ENCODE assay signal across 9 mouse cellular contexts in the genomic region with DNA sequence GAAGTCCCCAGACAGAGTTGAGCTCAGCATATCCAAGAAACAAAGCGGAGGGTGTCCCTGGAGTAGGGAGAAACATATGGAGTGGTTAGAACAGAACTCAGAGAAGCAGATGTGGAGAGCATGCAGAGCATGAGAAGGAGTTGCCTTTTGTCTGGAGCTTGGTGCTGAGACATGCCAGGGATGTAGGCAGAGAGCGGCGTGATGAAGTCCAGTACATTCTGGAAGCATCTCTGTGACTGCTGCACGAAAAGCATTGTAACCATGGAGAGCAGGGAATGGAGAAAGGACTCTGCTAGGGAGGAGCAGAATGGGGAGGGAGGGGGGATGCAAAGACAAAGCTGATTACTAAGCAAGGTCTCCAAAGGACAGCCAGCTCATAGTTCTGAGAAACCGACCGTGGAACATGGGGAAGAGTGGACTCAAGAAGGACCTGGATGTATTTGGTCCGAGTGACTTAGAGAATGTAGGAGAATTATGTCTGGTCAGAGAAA.
DNase-seq lines count a peak whose midpoint lies in the region; ATAC-seq and TF ChIP-seq lines count a peak whose summit lies in the region.
"Had no signal": no experiment of that assay in that cellular context is flagged by ENCODE, and none has a peak within 500 bp of the region (broad histone marks: within the 10 kb centered on the region; RNA-seq: fewer than 3 reads in every experiment).

No protein-coding gene starts in this region.

- no peak for TF ChIP-seq EP300 in liver, postnatal 0 days (IDR thresholded peaks at IDR 0.05; ENCODE audit: low read depth)

- peak; percentile 65 for ATAC-seq in hindbrain, embryonic 16.5 days
- ATAC-seq in limb, embryonic 14.5 days (ENCODE audit: low FRiP score, low read depth) = no peak; the same call in 1 of the 2 replicates
- ATAC-seq in stomach, embryonic 16.5 days (ENCODE audit: insufficient read depth, low FRiP score) = peak; percentile 40; the same call in 1 of the 2 replicates
- no peak for ATAC-seq in liver, postnatal 0 days

- no peak for TF ChIP-seq POLR2A in limb, embryonic 14.5 days (IDR thresholded peaks at IDR 0.05; ENCODE audit: borderline replicate concordance, extremely low read depth, insufficient read depth, insufficient read length)

- DNase-seq in retina, postnatal 1 day = peak; percentile 5
- DNase-seq in retina, embryonic 14.5 days (ENCODE audit: low spot score) = no peak
- DNase-seq in limb, embryonic 14.5 days (ENCODE audit: low spot score) = no peak
- DNase-seq in kidney, adult 8-10 months = no peak
- no peak for DNase-seq in liver, postnatal 0 days
- no peak for DNase-seq in urinary bladder, adult 2 months (ENCODE audit: low spot score)

- H3K9ac ChIP-seq in hindbrain, embryonic 16.5 days (ENCODE audit: low read depth, low read length) = no peak overlapping the region
- no peak overlapping the region for H3K9ac ChIP-seq in limb, embryonic 14.5 days (ENCODE audit: low read depth, low read length, severe bottlenecking)
- no peak overlapping the region for H3K9ac ChIP-seq in stomach, embryonic 16.5 days (ENCODE audit: low read length)
- no peak overlapping the region for H3K9ac ChIP-seq in liver, postnatal 0 days (replicated peaks)

- no peak for TF ChIP-seq CTCF in liver, postnatal 0 days (IDR thresholded peaks at IDR 0.05; ENCODE audit: low read depth)

- H3K9me3 ChIP-seq in hindbrain, embryonic 16.5 days (ENCODE audit: control insufficient read depth, low read length) = no peaks in the 10 kb centered on the region
- no peaks in the 10 kb centered on the region for H3K9me3 ChIP-seq in limb, embryonic 14.5 days (ENCODE audit: control insufficient read depth, low read length)
- no peaks in the 10 kb centered on the region for H3K9me3 ChIP-seq in stomach, embryonic 16.5 days (replicated peaks; ENCODE audit: control insufficient read depth, low read length)
- H3K9me3 ChIP-seq in liver, postnatal 0 days (ENCODE audit: low read length) = no peaks in the 10 kb centered on the region

- peaks cover 8% of the 10 kb centered on the region for H3K4me1 ChIP-seq in hindbrain, embryonic 16.5 days (ENCODE audit: control insufficient read depth, insufficient read depth, low read depth, low read length)
- H3K4me1 ChIP-seq in limb, embryonic 14.5 days (ENCODE audit: control insufficient read depth, insufficient read depth, low read length) = peaks cover 14% of the 10 kb centered on the region
- no peaks in the 10 kb centered on the region for H3K4me1 ChIP-seq in stomach, embryonic 16.5 days (ENCODE audit: control insufficient read depth, insufficient read depth, low read length)
- H3K4me1 ChIP-seq in liver, postnatal 0 days (ENCODE audit: insufficient read depth) = peaks cover 4% of the 10 kb centered on the region; the same call in 1 of the 2 replicates

- H3K27me3 ChIP-seq in hindbrain, embryonic 16.5 days (replicated peaks; ENCODE audit: control insufficient read depth, insufficient read depth, low read length) = no peaks in the 10 kb centered on the region
- H3K27me3 ChIP-seq in limb, embryonic 14.5 days (ENCODE audit: control insufficient read depth, insufficient read depth, low read length) = no peaks in the 10 kb centered on the region
- H3K27me3 ChIP-seq in stomach, embryonic 16.5 days (ENCODE audit: control insufficient read depth, insufficient read depth, low read length) = no peaks in the 10 kb centered on the region
- no peaks in the 10 kb centered on the region for H3K27me3 ChIP-seq in liver, postnatal 0 days (ENCODE audit: insufficient read depth, low read length)

- no peak overlapping the region for H3K4me3 ChIP-seq in hindbrain, embryonic 16.5 days (ENCODE audit: low read length)
- H3K4me3 ChIP-seq in limb, embryonic 14.5 days (replicated peaks; ENCODE audit: low read length) = no peak overlapping the region
- no peak overlapping the region for H3K4me3 ChIP-seq in stomach, embryonic 16.5 days (replicated peaks; ENCODE audit: low read length)
- no peak overlapping the region for H3K4me3 ChIP-seq in liver, postnatal 0 days (ENCODE audit: low read depth, low read length)
- H3K4me3 ChIP-seq: erythroblast, embryonic 14.5 days had no signal

- no peaks in the 10 kb centered on the region for H3K36me3 ChIP-seq in hindbrain, embryonic 16.5 days (ENCODE audit: control insufficient read depth, insufficient read depth, low read length)
- H3K36me3 ChIP-seq in limb, embryonic 14.5 days (ENCODE audit: control insufficient read depth, insufficient read depth, low read length) = no peaks in the 10 kb centered on the region
- H3K36me3 ChIP-seq in stomach, embryonic 16.5 days (ENCODE audit: control insufficient read depth, insufficient read depth, low read length) = no peaks in the 10 kb centered on the region
- no peaks in the 10 kb centered on the region for H3K36me3 ChIP-seq in liver, postnatal 0 days (replicated peaks; ENCODE audit: insufficient read depth, low read length)

- WGBS in hindbrain, embryonic 16.5 days = 25% methylated on average over 7 of the region's 7 CpGs
- WGBS in limb, embryonic 14.5 days = 69% methylated on average over 7 of the region's 7 CpGs
- WGBS in stomach, embryonic 16.5 days = 56% methylated on average over 7 of the region's 7 CpGs
- 74% methylated on average over 7 of the region's 7 CpGs for WGBS in liver, postnatal 0 days (ENCODE audit: insufficient replicate concordance)

- H3K27ac ChIP-seq in hindbrain, embryonic 16.5 days (ENCODE audit: low read depth, low read length) = 0 out of 2 replicates have a peak overlapping the region, but pooled peaks have one; percentile 26
- peak overlapping the region; percentile 72 for H3K27ac ChIP-seq in limb, embryonic 14.5 days (replicated peaks; ENCODE audit: low read depth, low read length)
- peak overlapping the region; percentile 47 for H3K27ac ChIP-seq in stomach, embryonic 16.5 days (ENCODE audit: low read length)
- no peak overlapping the region for H3K27ac ChIP-seq in liver, postnatal 0 days (ENCODE audit: low read depth)

- H3K4me2 ChIP-seq in hindbrain, embryonic 16.5 days (ENCODE audit: low read length) = no peak overlapping the region
- no peak overlapping the region for H3K4me2 ChIP-seq in limb, embryonic 14.5 days (replicated peaks; ENCODE audit: low read depth, low read length, severe bottlenecking)
- no peak overlapping the region for H3K4me2 ChIP-seq in stomach, embryonic 16.5 days (ENCODE audit: low read depth, low read length)
- H3K4me2 ChIP-seq in liver, postnatal 0 days (ENCODE audit: low read depth, low read length) = no peak overlapping the region

Comparison
In these comparisons a context has a peak if more than half of its experiments do, and no peak if none do; other contexts are left out.
1. ATAC-seq: peak in hindbrain, embryonic 16.5 days (single experiment) and stomach, embryonic 16.5 days (single experiment); none in limb, embryonic 14.5 days (single experiment) and liver, postnatal 0 days (single experiment).